Mouse (Mus musculus): ENCODE measurements around the gene Prkrip1.
"Not testable (repeated sequence)": the region's sequence is repeated elsewhere in the genome, so short reads cannot be mapped to it uniquely, and the experiment has no call there.

Gene Prkrip1

GRCm38 (mm10) chr5:136163807-136164474 lies 34.8 kb downstream of the Prkrip1 start:
- in situ Hi-C loops (cut with MboI, MseI), result no loop called here

DNA sequence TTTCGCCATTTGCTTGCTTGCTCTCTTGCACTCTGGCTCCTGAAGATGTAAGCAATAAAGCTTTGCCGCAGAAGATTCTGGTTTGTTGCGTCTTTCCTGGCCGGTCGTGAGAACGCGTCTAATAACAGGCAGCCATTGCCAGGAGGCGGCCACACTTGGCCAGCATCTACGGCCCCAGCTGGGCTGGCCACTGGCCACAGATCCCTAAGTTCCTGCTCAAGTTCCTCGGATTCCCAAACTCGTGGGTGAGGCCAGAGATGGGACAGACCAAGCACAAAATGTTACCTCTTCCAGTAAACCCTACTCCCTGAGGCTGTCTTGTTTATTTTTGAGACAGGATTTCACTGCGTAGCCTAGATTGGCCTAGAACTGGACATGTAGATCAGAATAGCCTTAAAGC lies 38.7 kb downstream of the Prkrip1 start:
- in situ Hi-C loops (cut with MboI, MseI), result not testable (repeated sequence)

DNA sequence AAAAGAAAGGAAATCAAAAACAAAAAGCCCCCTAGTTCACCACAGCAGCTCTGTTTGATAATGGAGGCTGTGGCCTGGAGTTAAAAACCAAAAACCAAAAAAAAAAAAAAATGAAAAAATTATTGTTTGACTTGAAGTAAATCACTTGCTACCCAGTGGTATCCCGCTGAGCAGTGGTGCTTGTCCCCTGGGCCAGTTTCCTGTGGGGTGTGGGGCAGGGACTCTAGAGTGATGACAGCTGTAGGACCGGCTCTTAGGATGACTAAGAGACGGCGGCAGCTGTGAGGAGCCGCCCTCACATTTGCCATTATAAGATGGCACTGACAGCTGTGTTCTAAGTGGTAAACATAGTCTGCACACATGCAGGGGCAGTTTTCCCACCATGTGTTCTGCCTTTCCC lies 43.4 kb downstream of the Prkrip1 start:
- in situ Hi-C loops (cut with MboI, MseI), result no loop called here

DNA sequence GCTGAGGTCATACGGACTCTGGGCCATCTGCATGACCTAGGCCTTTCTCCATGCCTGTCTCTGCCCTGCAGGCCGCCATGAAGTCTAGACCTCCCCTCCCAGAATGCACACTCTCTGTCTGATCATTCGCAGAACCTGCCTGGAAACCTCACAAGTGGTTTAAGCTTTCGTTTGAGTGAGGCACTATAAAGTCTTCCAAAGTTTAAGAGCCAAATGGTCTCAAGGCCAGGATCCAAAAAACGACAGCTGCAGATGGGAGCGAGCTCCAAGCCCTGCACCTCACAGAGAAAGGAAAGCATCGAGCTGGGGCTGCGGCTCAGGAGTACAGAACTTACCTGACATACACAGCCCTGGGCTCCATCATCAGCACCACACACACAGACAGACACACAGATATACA lies 46.4 kb downstream of the Prkrip1 start:
- in situ Hi-C loops (cut with MboI, MseI), result no loop called here

DNA sequence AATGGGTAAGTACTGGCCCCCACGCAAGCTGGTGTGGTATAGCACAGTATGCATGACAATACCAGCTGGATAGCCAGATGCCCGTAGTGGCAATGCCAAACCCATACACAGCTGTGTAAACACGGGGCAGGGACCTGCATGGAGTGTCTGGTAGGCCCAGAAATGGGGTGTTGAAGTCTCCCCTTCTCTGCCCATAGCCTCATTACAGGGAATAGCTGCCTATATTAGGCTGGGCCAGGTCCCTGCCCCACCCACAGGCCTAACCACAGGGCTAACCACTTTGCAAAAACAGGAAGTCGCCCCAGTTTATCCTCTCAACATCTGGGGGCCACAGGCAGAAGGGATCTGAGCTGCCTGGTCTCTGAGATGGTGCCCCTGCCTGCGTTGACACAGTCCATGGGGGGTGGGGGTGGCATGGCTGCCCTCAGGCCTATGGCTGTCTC lies 49.6 kb downstream of the Prkrip1 start:
- in situ Hi-C loops (cut with MboI, MseI), result loop anchor here (5.0 kb wide), 1 partner anchor 38 kb away; no protein-coding TSS in a partner anchor

GRCm38 (mm10) chr5:136147704-136148103 lies 51.1 kb downstream of the Prkrip1 start:
- in situ Hi-C loops (cut with MboI, MseI), result loop anchor here (5.0 kb wide), 1 partner anchor 40 kb away; no protein-coding TSS in a partner anchor

- in situ Hi-C loops (cut with MboI, MseI), result loop anchor here (5.0 kb wide), 1 partner anchor 40 kb away; no protein-coding TSS in a partner anchor
Observed at GRCm38 (mm10) chr5:136146936-136147335, 51.8 kb downstream of the Prkrip1 start.

DNA sequence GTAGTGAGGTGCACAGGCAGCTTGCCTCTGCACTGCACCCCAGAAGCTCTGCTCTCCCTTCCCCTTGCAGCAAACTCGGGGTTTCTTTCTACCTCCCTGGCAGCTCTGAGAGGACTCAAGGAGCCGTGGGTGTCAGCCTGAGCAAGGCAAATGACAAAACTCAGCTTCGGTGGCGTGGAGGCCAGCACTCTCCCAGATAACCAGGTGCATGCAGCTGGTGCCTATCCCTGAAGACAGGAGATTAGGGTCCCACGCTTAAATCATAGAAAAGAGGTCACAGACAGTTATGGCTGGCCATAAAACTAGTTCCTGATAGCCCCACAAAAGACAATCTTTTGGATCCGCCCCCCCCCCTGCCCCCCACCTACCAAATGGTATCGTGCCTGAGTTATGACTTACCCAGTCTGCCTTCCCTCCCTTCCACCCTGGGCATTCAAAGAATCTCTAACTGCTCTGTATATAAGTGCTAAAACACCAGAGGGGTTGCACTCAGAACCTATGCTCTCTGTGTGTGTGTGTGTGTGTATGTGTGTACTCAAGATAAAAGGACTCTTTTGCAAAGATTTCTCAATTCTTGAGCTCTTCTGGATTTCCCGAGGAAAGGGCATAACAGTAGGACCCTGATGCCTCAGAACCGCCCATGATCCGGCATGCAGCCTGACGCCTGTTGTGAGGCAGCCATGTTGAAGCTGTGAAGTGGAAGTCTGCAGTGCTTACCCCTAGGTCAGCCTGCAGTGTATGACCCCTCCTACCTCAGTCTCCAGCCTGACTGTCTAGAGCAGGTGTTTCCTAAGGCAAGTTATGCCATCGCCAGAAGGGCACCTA lies 53.9 kb downstream of the Prkrip1 start:
- in situ Hi-C loops (cut with MboI, MseI), result loop anchor here (5.0 kb wide), 1 partner anchor 42 kb away; no protein-coding TSS in a partner anchor

GRCm38 (mm10) chr5:136143161-136143755 lies 55.5 kb downstream of the Prkrip1 start:
- in situ Hi-C loops (cut with MboI, MseI), result no loop called here

- in situ Hi-C loops (cut with MboI, MseI), result no loop called here
Observed at GRCm38 (mm10) chr5:136142746-136143145, 56.0 kb downstream of the Prkrip1 start.

GRCm38 (mm10) chr5:136140057-136140482 lies 58.7 kb downstream of the Prkrip1 start:
- in situ Hi-C loops (cut with MboI, MseI), result no loop called here

DNA sequence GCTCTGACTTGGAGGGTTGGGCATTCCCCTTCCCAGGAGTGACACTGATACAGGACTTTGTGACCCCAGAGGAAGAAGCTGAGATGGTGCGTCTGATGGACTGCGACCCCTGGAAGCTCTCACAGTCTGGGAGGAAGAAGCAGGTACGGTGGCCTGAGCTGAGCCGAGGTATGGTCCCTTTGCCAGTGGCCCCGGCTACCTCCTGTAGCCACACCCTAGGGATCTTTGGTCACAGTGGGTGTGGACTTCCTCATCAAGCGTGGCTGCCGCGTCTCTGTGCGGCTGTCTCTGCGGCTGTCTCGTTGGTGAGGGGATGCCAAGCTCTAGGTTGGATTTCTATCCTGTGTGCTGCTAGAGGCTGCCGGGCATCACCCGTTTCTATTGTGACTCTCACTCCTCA lies 59.4 kb downstream of the Prkrip1 start:
- in situ Hi-C loops (cut with MboI, MseI), result no loop called here

DNA sequence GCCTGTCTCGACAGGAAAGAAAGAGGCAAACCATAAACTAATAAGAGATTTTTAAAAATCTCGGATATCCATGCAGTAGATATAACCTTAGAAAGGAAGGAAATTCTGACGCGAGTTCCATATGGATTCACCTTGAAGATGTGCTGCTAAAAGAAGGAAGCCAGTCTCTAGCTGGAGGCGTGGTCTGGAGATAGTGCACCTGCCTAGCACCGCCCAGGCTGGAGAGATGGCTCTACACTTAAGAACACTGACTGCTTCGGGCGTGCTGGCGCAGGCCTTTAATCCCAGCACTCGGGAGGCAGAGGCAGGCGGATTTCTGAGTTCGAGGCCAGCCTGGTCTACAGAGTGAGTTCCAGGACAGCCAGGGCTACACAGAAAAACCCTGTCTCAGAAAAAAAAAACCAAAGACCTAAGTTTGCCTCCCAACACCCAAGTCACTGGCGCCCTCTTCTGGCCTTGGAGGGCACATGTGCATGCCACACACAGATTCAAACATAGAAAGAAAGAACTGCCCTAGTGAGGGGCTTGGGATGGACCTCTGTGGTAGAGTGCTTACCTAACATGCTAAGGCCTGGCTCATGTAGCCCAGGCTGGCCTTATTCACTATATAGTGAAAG lies 61.0 kb downstream of the Prkrip1 start:
- in situ Hi-C loops (cut with MboI, MseI), result no loop called here

GRCm38 (mm10) chr5:136136292-136136990 lies 62.3 kb downstream of the Prkrip1 start:
- in situ Hi-C loops (cut with MboI, MseI), result no loop called here

- in situ Hi-C loops (cut with MboI, MseI), result no loop called here
Observed at GRCm38 (mm10) chr5:136135571-136136291, 63.0 kb downstream of the Prkrip1 start, which contains the start of the genes Lrwd1 and Alkbh4. Lrwd1 (minus strand) TSS chr5:136136074. Alkbh4 (plus strand) TSS chr5:136136146.
